Mouse (Mus musculus) heart, postnatal 25 days (tissue): ENCODE measurements around the gene Maml2. TPM values are rescaled to one million over a fixed set of nuclear protein-coding genes. Genes with fewer than 3 reads are reported as not detected.
A peak's percentile ranks its signal among the peaks of the same experiment; 100 is the strongest.

Experiments used
- DNase-seq: peaks from one replicate; pipeline ENCODE4 v3.0.0; 2022; ENCODE audit warnings: low spot score
- intact Hi-C: fragments of 180-260 bp; cut with DNase I; formaldehyde crosslinking; loops from one replicate; pipeline ENCODE4 v1.15.1; 2025
- total RNA-seq, 2 experiments: library from RNA; stranded (reverse); gene quantifications; 2 replicates each; pipeline ENCODE4 v1.2.3; 2021

Maml2 gene
- total RNA-seq, 2 experiments from 2014 or later, result 5.0 to 6.4 TPM

- intact Hi-C loops, result no loop called here
- no peak for DNase-seq
Observed at GRCm38 (mm10) chr9:13552380-13553052, 254.8 kb downstream of the Maml2 start.

DNA sequence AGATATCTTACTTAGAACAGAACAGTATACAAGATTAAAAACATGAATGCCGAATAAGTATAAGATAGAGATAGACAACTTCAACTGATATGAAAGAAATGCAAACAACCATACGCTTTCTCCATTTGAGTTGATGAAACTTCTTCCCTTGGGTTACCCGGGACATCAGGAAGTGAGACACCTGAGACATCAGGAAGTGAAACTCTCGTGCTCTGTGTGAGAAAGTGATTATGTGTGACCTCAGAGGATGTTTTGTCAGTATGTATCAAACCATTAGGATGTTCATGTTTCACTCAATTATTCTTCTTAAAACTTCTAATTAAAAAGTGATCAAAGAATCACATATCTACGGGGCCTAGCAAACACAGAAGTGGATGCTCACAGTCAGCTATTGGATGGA, 257.0 kb downstream of the Maml2 start:
- no peak for DNase-seq
- intact Hi-C loops, result no loop called here

GRCm38 (mm10) chr9:13555973-13556481, 258.3 kb downstream of the Maml2 start:
- DNase-seq, result no peak
- intact Hi-C loops, result no loop called here

- DNase-seq, result no peak
- intact Hi-C loops, result no loop called here
Observed at GRCm38 (mm10) chr9:13556696-13557095, 258.9 kb downstream of the Maml2 start.

DNA sequence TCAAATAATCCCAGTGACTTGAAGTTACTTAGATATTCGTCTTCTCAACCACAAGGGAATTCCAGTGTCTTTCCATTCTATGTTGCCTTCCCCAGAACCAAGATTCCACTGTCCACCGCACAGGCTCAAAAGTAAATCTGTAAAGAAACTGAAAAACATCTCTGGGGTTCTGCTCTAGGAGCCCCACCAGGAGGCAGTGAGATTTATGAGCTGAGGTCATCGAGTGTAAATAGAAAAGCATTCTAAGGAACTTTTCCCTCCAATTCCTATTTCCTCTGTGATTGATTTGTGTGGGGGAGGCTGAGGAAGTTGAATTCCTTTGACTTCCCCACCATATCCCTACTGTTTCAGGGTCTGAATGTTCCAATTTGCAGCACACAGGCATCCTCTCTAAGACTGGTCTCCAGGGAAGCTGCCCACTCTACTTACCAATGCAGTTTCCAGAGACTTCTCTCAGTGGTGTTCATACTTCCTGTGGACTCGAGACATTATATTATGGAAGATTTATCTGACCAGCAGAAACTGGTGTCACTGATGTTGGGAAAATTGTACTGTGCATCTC, 261.1 kb downstream of the Maml2 start:
- DNase-seq, result no peak
- intact Hi-C loops, result no loop called here

DNA sequence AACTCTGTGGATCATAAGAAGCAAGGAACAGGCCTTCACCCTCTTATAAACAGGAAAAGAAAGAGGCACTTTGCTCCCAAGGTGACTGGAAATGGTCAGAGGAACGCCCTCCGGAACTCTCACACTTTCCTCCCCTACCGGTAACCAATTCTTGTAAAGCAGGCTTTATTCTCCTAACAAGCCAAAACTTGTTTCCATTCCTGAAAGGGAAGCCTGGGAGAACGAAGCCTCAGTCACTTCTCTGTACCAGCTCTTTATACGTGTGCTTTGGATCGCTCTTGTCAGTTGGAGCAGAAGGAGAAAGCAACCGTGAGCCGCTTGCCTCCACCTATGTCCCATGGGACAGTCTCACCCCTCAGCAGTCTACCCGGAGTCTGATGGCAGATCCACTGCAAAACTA, 262.9 kb downstream of the Maml2 start:
- DNase-seq, result no peak
- intact Hi-C loops, result loop anchor here (5.0 kb wide), 1 partner anchor 92 kb away; no protein-coding TSS in a partner anchor

GRCm38 (mm10) chr9:13561335-13561734, 263.6 kb downstream of the Maml2 start:
- no peak for DNase-seq
- intact Hi-C loops, result loop anchor here (5.0 kb wide), 1 partner anchor 91 kb away; no protein-coding TSS in a partner anchor

DNA sequence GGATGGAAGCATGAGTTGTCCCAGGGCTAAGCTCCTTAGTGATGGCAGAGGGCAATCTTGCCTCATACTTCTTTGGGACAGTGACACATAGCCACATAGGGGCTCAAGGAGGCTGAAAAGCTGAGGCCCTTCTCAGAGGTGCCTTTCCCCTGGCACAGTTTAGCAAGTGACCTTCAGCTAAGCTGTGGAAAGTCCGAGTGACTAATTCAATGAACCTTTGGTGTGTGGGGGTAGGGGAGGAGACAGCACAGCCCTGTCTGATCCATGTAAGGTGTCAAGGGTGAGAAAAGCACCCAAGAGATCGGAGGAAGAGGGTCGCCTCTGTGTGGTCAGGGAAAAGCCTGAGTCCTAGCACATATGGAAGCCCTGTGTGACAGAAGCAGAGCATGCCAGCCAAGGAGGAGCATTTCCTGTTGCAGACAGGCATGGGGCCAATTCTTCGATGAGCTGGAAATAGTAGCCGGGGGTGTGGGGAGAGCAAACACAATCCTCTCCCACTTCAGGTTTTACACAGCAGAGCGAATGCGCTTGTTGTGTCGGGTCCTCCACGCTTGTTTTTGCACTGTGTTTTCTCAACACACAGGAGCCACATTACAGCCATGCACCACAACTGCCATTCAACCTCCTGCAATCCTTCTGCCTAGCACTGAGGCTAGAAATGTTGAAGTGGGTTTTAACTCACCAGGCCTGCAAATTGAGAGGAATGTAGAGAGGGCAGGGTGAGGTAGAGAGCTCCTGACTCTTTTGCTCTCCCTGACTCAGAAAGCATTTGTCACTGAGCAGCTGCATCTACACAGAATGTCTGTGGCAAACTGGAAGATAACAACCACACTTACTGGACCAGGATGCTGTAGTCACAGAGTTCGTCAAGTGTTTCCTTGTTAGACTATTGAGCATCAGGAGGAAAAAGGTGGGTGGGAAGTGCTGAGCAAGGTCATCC, 266.0 kb downstream of the Maml2 start:
- no peak for DNase-seq
- intact Hi-C loops, result loop anchor here (5.0 kb wide), 1 partner anchor 89 kb away; no protein-coding TSS in a partner anchor

- no peak for DNase-seq
- intact Hi-C loops, result no loop called here
Observed at GRCm38 (mm10) chr9:13565343-13566019, 267.7 kb downstream of the Maml2 start.

- no peak for DNase-seq
- intact Hi-C loops, result no loop called here
Observed at GRCm38 (mm10) chr9:13566154-13566885, 268.6 kb downstream of the Maml2 start.

DNA sequence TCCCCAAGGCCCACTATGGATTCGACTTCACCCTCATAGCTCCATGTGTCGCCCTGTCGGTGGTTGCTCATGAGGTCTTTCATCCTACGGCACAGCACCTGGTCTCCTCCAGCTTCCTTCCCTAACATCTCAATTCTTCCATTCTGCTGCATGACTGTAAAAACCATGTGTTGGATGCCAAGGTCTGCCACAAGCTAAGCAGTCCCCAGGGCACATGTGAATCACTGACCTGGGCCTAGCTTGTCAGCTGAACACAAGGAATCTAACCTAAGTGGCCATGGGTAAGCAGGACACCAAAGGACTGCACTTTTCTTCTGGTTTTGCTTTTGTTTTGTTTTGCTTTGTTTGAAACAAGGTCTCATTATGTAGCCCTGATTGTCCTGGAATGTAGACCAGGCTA, 271.3 kb downstream of the Maml2 start:
- intact Hi-C loops, result no loop called here
- DNase-seq, result no peak

GRCm38 (mm10) chr9:13572847-13573246, 275.1 kb downstream of the Maml2 start:
- intact Hi-C loops, result loop anchor here (5.0 kb wide), 1 partner anchor 276 kb away; the partner anchor contains the start of gene Maml2
- DNase-seq, result no peak

DNA sequence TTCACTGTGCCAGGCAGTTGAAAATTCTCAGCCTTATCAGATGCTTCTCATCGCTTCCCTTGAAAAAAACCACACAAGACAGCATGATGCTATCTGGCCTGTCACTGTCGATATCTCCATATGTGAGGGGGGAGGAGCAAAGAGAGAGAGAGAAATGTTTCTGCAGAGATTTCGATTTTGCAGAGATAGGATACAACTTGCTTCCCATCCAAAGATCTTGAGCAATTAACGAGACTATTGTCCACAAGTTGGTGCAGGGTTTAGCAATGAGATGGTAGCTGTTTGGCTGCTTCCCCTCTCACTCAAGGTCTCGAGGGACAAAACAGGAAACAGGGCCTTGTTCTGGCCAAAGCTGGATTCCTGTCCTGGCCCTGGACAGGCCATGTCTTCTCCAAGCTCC, 276.3 kb downstream of the Maml2 start:
- intact Hi-C loops, result loop anchor here (5.0 kb wide), 1 partner anchor 277 kb away; the partner anchor contains the start of gene Maml2
- peak; percentile 52 for DNase-seq

DNA sequence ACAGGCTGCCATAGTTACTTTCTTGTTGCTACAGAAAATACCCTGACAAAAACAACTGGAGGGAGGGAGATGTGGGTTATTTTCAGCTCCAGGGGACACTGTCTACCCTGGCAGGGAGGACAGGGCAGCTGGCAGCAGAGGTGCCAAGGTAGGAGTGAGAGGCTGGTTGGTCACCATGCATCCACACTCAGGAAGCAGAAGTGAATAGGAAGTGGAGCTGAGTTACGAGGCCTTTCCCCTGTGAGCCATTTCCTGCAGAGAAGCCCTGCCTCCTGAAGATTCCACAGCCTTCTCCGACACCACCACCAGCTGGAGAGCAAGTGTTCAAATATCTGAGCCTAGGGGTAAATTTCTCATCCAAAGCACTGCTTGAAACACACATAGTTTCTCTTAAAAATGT, 277.2 kb downstream of the Maml2 start:
- DNase-seq, result no peak
- intact Hi-C loops, result loop anchor here (5.0 kb wide), 2 partner anchors 133 to 278 kb away; partner anchors contain the start of gene Maml2

DNA sequence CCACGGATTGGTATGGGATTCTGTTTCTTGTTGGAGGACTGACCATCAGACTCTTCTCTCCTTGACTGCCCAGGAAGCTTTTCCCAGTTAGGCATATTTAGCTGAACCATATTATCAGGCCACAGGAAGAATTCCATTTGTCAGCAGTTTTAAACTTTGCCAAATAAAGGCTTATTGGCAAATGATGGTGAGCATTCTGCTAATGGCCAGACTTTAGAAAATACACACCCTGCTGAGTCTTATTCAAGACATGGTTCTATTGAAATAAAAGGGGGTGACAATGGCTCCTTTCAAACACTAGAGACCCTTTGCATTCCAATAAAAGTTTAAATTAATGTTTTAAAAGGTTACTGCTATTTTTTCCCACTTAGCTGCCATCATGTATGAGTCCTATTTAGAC, 279.4 kb downstream of the Maml2 start:
- intact Hi-C loops, result loop anchor here (5.0 kb wide), 1 partner anchor 135 kb away; no protein-coding TSS in a partner anchor
- no peak for DNase-seq

GRCm38 (mm10) chr9:13581184-13581583, 283.4 kb downstream of the Maml2 start:
- intact Hi-C loops, result no loop called here
- DNase-seq, result no peak

GRCm38 (mm10) chr9:13583952-13584351, 286.2 kb downstream of the Maml2 start:
- DNase-seq, result no peak
- intact Hi-C loops, result no loop called here

DNA sequence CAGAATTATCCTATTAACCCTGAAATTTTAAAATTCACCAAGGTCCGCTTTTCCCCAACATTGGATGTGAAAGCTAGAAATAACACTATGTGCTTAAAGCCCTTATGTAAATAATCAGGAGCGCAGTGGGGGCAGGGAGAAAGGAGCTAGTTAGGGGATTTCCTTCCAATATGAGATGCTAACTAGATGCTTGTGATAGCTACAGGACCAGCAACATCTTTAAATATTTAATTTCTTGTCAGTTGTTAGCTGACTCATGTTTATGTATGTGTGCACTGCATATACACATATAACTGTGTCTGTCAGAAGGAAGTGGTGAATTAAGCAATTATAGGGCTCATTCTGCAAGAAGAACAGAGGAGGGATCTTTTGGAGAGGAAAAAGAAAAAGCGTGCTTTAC, 286.7 kb downstream of the Maml2 start:
- no peak for DNase-seq
- intact Hi-C loops, result no loop called here
